Mouse (Mus musculus): ENCODE data around the gene Gab1. TPM values are rescaled to one million over a fixed set of nuclear protein-coding genes. Genes with fewer than 3 reads are reported as not detected.
A peak's percentile ranks its signal among the peaks of the same experiment; 100 is the strongest.

Gene Gab1
- total and polyA plus RNA-seq, 3 experiments, result 4.0 to 8.1 TPM; not detected in 1

- no peaks in the 10 kb centered on the region for H3K4me1 ChIP-seq (ENCODE audit: control insufficient read depth in 1 of 2, insufficient read depth in 2 of 2, low read length in 2 of 2)
- H3K9me3 ChIP-seq (replicated peaks; ENCODE audit: insufficient read depth, low read length), result no peaks in the 10 kb centered on the region
- peaks cover 0 to 2% of the 10 kb centered on the region in 2 experiments; a peak in 1 of 4 replicates for H3K36me3 ChIP-seq (ENCODE audit: control insufficient read depth in 1 of 2, insufficient read depth in 2 of 2, low read length in 2 of 2)
- H3K9ac ChIP-seq (ENCODE audit: control insufficient read depth, low read depth, low read length, poor library complexity, severe bottlenecking), result no peak overlapping the region
- H3K79me2 ChIP-seq (ENCODE audit: control insufficient read depth, insufficient read depth, low read length, poor library complexity), result no peaks in the 10 kb centered on the region
- no peak for DNase-seq (ENCODE audit: low read depth, low spot score)
- H3K4me3 ChIP-seq (ENCODE audit: control insufficient read depth in 1 of 2, insufficient read depth in 1 of 2, low read depth in 2 of 2, low read length in 2 of 2), result no peak overlapping the region
- H3K27ac ChIP-seq (ENCODE audit: control insufficient read depth, low read depth, low read length), result no peak overlapping the region
- no peak for TF ChIP-seq TCF12 (IDR thresholded peaks at IDR 0.05; ENCODE audit: low read depth, low read length)
- TF ChIP-seq MAZ (IDR thresholded peaks at IDR 0.05; ENCODE audit: low read depth, low read length), result no peak
- TF ChIP-seq USF2 (IDR thresholded peaks at IDR 0.05; ENCODE audit: borderline replicate concordance in 1 of 2, insufficient read depth in 1 of 2, low read depth in 1 of 2, low read length in 2 of 2), result no peak
- TF ChIP-seq CTCF (IDR thresholded peaks at IDR 0.05 in 2 of 3, conservative IDR thresholded peaks at IDR 0.05 in 1 of 3; ENCODE audit: control insufficient read depth in 1 of 3, insufficient read depth in 1 of 3, low read depth in 2 of 3, low read length in 3 of 3, poor library complexity in 1 of 3, severe bottlenecking in 1 of 3), result no peak
- no peak for TF ChIP-seq MXI1 (IDR thresholded peaks at IDR 0.05; ENCODE audit: low read depth, low read length)
- TF ChIP-seq ZNF384 (IDR thresholded peaks at IDR 0.05; ENCODE audit: low read depth, low read length), result no peak
- TF ChIP-seq MEF2A (IDR thresholded peaks at IDR 0.05; ENCODE audit: extremely low read depth, insufficient replicate concordance, low read depth, low read length, poor library complexity, severe bottlenecking), result no peak
- no peak for TF ChIP-seq JUND (IDR thresholded peaks at IDR 0.05; ENCODE audit: low read depth, low read length)
- no peak for TF ChIP-seq ZMIZ1 (IDR thresholded peaks at IDR 0.05; ENCODE audit: low read depth, low read length)
- TF ChIP-seq KAT2A (conservative IDR thresholded peaks at IDR 0.05; ENCODE audit: low read depth, low read length), result no peak
- TF ChIP-seq HCFC1 (IDR thresholded peaks at IDR 0.05; ENCODE audit: low read depth, low read length), result no peak
- no peaks in the 10 kb centered on the region for H3K27me3 ChIP-seq (ENCODE audit: control insufficient read depth in 1 of 2, insufficient read depth in 2 of 2, low read length in 2 of 2)
Observed at GRCm38 (mm10) chr8:80811591-80811991, 68.7 kb downstream of the Gab1 start.

DNA sequence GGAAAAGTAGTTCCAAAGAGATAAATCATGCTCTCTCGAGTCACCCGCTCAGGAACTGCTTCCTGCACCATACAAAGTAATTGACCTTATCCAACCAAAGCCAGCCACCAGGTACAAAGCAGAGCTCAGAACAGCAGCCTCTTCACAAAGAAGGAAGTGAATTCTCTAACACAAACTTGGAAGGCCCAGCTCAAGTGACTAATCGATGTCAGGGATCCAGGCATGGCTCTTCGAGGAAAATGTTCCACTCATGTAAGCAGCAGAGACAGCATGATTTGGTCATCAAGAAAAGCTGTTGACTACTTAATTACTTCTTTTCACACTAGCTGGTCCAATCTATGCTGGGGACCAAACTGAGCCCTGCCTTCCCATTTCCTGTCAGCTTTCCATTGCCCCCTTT lies 69.4 kb downstream of the Gab1 start:
- no peaks in the 10 kb centered on the region for H3K27me3 ChIP-seq (ENCODE audit: control insufficient read depth in 1 of 2, insufficient read depth in 2 of 2, low read length in 2 of 2)
- H3K36me3 ChIP-seq (ENCODE audit: control insufficient read depth in 1 of 2, insufficient read depth in 2 of 2, low read length in 2 of 2), result peaks cover 0 to 2% of the 10 kb centered on the region in 2 experiments; a peak in 1 of 4 replicates
- no peaks in the 10 kb centered on the region for H3K79me2 ChIP-seq (ENCODE audit: control insufficient read depth, insufficient read depth, low read length, poor library complexity)
- H3K9ac ChIP-seq (ENCODE audit: control insufficient read depth, low read depth, low read length, poor library complexity, severe bottlenecking), result no peak overlapping the region
- no peaks in the 10 kb centered on the region for H3K9me3 ChIP-seq (replicated peaks; ENCODE audit: insufficient read depth, low read length)
- no peaks in the 10 kb centered on the region for H3K4me1 ChIP-seq (ENCODE audit: control insufficient read depth in 1 of 2, insufficient read depth in 2 of 2, low read length in 2 of 2)
- TF ChIP-seq CHD1 (IDR thresholded peaks at IDR 0.05; ENCODE audit: low read depth, low read length), result no peak
- TF ChIP-seq EP300 (IDR thresholded peaks at IDR 0.05; ENCODE audit: low read depth in 1 of 2, low read length in 2 of 2), result no peak
- TF ChIP-seq NRF1 (IDR thresholded peaks at IDR 0.05; ENCODE audit: insufficient read depth, low read depth, low read length, poor library complexity, severe bottlenecking), result no peak
- DNase-seq (ENCODE audit: low read depth, low spot score), result peak; percentile 9
- no peak overlapping the region for H3K4me3 ChIP-seq (ENCODE audit: control insufficient read depth in 1 of 2, insufficient read depth in 1 of 2, low read depth in 2 of 2, low read length in 2 of 2)
- H3K27ac ChIP-seq (ENCODE audit: control insufficient read depth, low read depth, low read length), result no peak overlapping the region

DNA sequence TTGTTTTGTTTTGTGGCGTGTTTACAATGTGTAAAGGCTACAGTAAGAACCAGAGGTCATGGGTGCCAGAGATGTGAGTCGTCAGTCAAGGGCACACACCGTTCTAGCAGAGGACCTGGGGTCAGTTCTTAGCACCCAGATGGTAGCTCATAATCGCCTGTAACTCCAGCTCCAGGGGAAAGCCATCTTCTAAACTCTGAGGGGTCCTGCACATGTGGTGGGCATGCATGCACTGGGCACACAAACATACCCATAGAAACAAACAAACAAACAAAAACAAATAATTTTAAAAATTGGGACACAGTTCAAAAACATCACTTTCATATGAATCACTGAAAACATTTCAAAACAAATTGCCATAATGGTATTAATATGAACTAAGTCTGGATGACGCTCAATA lies 69.9 kb downstream of the Gab1 start:
- H3K27ac ChIP-seq (ENCODE audit: control insufficient read depth, low read depth, low read length), result no peak overlapping the region
- TF ChIP-seq UBTF (IDR thresholded peaks at IDR 0.05; ENCODE audit: borderline replicate concordance, insufficient read depth, low read depth, low read length) (no peak), TBP (IDR thresholded peaks at IDR 0.05; ENCODE audit: low read depth, low read length) (no peak), POLR2A (IDR thresholded peaks at IDR 0.05; ENCODE audit: control insufficient read depth in 1 of 2, insufficient read depth in 1 of 2, low read depth in 1 of 2, low read length in 2 of 2, poor library complexity in 1 of 2) (no peak), ETS1 (IDR thresholded peaks at IDR 0.05; ENCODE audit: low read depth, low read length) (no peak), SIN3A (IDR thresholded peaks at IDR 0.05; ENCODE audit: low read length) (no peak), POLR2AphosphoS5 (IDR thresholded peaks at IDR 0.05; ENCODE audit: borderline replicate concordance, low read depth, low read length) (no peak), BHLHE40 (IDR thresholded peaks at IDR 0.05; ENCODE audit: borderline replicate concordance, low read depth, low read length) (no peak), POLR2AphosphoS2 (IDR thresholded peaks at IDR 0.05; ENCODE audit: low read length) (no peak), RAD21 (IDR thresholded peaks at IDR 0.05; ENCODE audit: low read depth, low read length) (no peak), MAZ (IDR thresholded peaks at IDR 0.05; ENCODE audit: low read depth, low read length) (no peak)
- H3K27me3 ChIP-seq (ENCODE audit: control insufficient read depth in 1 of 2, insufficient read depth in 2 of 2, low read length in 2 of 2), result no peaks in the 10 kb centered on the region
- no peak for DNase-seq (ENCODE audit: low read depth, low spot score)
- no peaks in the 10 kb centered on the region for H3K9me3 ChIP-seq (replicated peaks; ENCODE audit: insufficient read depth, low read length)
- H3K4me1 ChIP-seq (ENCODE audit: control insufficient read depth in 1 of 2, insufficient read depth in 2 of 2, low read length in 2 of 2), result no peaks in the 10 kb centered on the region
- H3K9ac ChIP-seq (ENCODE audit: control insufficient read depth, low read depth, low read length, poor library complexity, severe bottlenecking), result no peak overlapping the region
- H3K36me3 ChIP-seq (ENCODE audit: control insufficient read depth in 1 of 2, insufficient read depth in 2 of 2, low read length in 2 of 2), result peaks cover 0 to 2% of the 10 kb centered on the region in 2 experiments; a peak in 1 of 4 replicates
- no peak overlapping the region for H3K4me3 ChIP-seq (ENCODE audit: control insufficient read depth in 1 of 2, insufficient read depth in 1 of 2, low read depth in 2 of 2, low read length in 2 of 2)
- H3K79me2 ChIP-seq (ENCODE audit: control insufficient read depth, insufficient read depth, low read length, poor library complexity), result no peaks in the 10 kb centered on the region
